In genomic region chr12:64703419-64703818, GRCm38 (mm10) we compare ENCODE assay signal across 33 mouse cellular contexts.
"Had no signal": no experiment of that assay in that cellular context is flagged by ENCODE, and none has a peak within 500 bp of the region (broad histone marks: within the 10 kb centered on the region; RNA-seq: fewer than 3 reads in every experiment).

No protein-coding gene starts in this region.

- H3K36me3 ChIP-seq: heart, embryonic 10.5 days; heart, embryonic 12.5 days; heart, embryonic 13.5 days; heart, embryonic 15.5 days; hindbrain, embryonic 10.5 days; hindbrain, embryonic 12.5 days; hindbrain, embryonic 13.5 days; hindbrain, embryonic 15.5 days; intestine, embryonic 15.5 days; kidney, embryonic 15.5 days had no signal

- DNase-seq: heart, postnatal 10 days; heart, postnatal 14 days; heart, postnatal 36 days; heart, postnatal 4 days; kidney, adult 11 months; kidney, adult 18-20 months; kidney, adult 2 months; kidney, adult 8-10 months; kidney, adult 9 months; kidney, postnatal 10 days; kidney, postnatal 14 days; kidney, postnatal 25 days; kidney, postnatal 36 days; kidney, postnatal 4 days; layer of hippocampus, adult 9-11 months; layer of hippocampus, postnatal 36 days had no signal

- H3K4me3 ChIP-seq: heart, embryonic 10.5 days; heart, embryonic 12.5 days; heart, embryonic 13.5 days; heart, embryonic 15.5 days; hindbrain, embryonic 10.5 days; hindbrain, embryonic 12.5 days; hindbrain, embryonic 13.5 days; hindbrain, embryonic 15.5 days; intestine, embryonic 15.5 days; kidney, embryonic 15.5 days; layer of hippocampus, adult 2 months had no signal

- H3K27ac ChIP-seq: heart, embryonic 10.5 days; heart, embryonic 13.5 days; heart, embryonic 15.5 days; hindbrain, embryonic 10.5 days; hindbrain, embryonic 12.5 days; hindbrain, embryonic 13.5 days; hindbrain, embryonic 14.5 days; hindbrain, embryonic 15.5 days; intestine, embryonic 15.5 days; kidney, embryonic 15.5 days; kidney, postnatal 0 days; layer of hippocampus, adult 2 months had no signal

- H3K9me3 ChIP-seq: heart, embryonic 10.5 days; heart, embryonic 12.5 days; heart, embryonic 13.5 days; heart, embryonic 15.5 days; hindbrain, embryonic 10.5 days; hindbrain, embryonic 12.5 days; hindbrain, embryonic 13.5 days; hindbrain, embryonic 15.5 days; intestine, embryonic 15.5 days; kidney, embryonic 15.5 days had no signal

- H3K4me2 ChIP-seq: heart, embryonic 11.5 days; heart, embryonic 12.5 days; heart, embryonic 13.5 days; heart, embryonic 15.5 days; hindbrain, embryonic 12.5 days; hindbrain, embryonic 13.5 days; hindbrain, embryonic 14.5 days; hindbrain, embryonic 15.5 days; intestine, embryonic 15.5 days; kidney, embryonic 15.5 days had no signal

- ATAC-seq: inflammation-experienced regulatory T-cells, adult 6 months; intestine, embryonic 15.5 days; intestine, embryonic 16.5 days; intestine, postnatal 0 days had no signal

- H3K9ac ChIP-seq: heart, embryonic 12.5 days; heart, embryonic 13.5 days; heart, embryonic 15.5 days; hindbrain, embryonic 12.5 days; hindbrain, embryonic 13.5 days; hindbrain, embryonic 14.5 days; hindbrain, embryonic 15.5 days; intestine, embryonic 15.5 days; kidney, embryonic 15.5 days had no signal

- H3K4me1 ChIP-seq: heart, embryonic 10.5 days; heart, embryonic 12.5 days; heart, embryonic 13.5 days; heart, embryonic 15.5 days; hindbrain, embryonic 10.5 days; hindbrain, embryonic 12.5 days; hindbrain, embryonic 13.5 days; hindbrain, embryonic 15.5 days; intestine, embryonic 15.5 days; kidney, embryonic 15.5 days had no signal

- H3K27me3 ChIP-seq: heart, embryonic 12.5 days; heart, embryonic 13.5 days; heart, embryonic 15.5 days; hindbrain, embryonic 12.5 days; hindbrain, embryonic 13.5 days; hindbrain, embryonic 15.5 days; intestine, embryonic 15.5 days; kidney, embryonic 15.5 days had no signal
